Mouse (Mus musculus) layer of hippocampus, postnatal 14 days (tissue): ENCODE measurements at regions not wholly inside any gene's neighbourhood (a gene's known extent, or its start where the extent isn't known, plus 50 kb on each side); places are given as distances from the start of the nearest gene placed in this dataset.

Experiments
- DNase-seq, 2 experiments: peaks; one replicate each; pipeline ENCODE4 v3.0.0; 2021 to 2022; ENCODE audit warnings: low spot score in 2 of 2, mixed read lengths in 1 of 2

- DNase-seq, result no peak
Observed at GRCm38 (mm10) chr9:50395543-50395942, 50.8 kb upstream of the Rpl10-ps3 start.

DNA sequence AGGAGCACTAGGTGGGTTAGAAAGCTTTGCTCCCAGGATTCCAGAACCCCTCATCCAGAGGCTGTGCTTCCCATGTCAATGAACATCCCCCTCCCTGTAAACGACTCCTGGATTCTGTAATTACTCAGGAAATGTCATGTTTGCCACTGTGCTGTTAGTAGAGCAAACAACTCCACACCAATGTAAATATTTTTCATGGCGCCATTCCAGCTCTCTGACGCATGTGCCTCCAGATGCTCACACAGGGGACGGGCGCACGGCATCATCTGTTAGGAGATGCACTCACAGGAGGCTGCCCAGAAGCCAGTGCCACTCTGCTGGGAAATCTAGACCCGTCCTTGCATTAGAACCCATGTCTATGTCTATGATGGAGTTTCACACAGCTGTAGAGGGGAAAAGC, 51.3 kb upstream of the Rpl10-ps3 start:
- DNase-seq, result no peak

DNA sequence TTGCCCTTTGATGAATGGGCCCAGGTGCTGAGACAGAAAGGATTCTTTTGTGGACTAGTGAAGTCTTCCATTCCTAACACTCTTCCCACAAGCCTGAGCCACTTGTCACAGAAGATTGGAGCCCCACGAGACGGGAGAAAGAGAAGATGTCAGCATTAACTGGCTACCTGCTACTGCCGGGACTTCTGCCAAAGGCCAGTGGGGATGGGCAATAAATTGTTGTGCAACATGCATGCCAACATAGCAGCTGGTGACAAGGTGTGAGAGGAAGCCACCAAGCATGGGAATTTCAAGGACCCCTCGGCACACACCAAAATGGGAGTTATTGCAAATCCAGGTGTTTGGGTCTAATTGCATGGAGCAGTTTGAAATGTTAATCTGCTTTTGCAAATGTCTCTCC, 63.6 kb upstream of the Rpl10-ps3 start:
- no peak for DNase-seq

DNA sequence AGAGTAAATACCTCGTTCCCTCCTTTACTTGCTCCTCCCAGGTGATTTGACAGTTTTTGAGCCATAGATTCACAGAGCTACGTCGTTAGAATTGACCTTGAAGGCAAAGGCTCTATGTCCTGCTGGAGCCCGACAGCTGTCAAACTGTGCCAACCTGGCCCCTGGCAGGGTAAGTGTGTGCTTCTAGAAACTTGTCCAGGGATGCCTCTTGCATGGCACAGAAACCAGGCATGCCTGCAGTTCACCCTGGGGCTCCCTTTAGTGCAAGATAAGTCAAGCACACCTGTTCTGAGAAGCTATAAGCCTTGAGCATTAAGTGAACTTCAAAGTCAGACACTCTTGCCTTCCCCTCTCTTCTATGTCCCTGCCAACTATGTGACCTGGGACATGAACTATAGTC, 64.1 kb upstream of the Rpl10-ps3 start:
- DNase-seq, result no peak

- no peak for DNase-seq
Observed at GRCm38 (mm10) chr9:50412986-50413385, 68.2 kb upstream of the Rpl10-ps3 start.

- DNase-seq, result no peak
Observed at GRCm38 (mm10) chr9:50413514-50414335, 69.0 kb upstream of the Rpl10-ps3 start.

DNA sequence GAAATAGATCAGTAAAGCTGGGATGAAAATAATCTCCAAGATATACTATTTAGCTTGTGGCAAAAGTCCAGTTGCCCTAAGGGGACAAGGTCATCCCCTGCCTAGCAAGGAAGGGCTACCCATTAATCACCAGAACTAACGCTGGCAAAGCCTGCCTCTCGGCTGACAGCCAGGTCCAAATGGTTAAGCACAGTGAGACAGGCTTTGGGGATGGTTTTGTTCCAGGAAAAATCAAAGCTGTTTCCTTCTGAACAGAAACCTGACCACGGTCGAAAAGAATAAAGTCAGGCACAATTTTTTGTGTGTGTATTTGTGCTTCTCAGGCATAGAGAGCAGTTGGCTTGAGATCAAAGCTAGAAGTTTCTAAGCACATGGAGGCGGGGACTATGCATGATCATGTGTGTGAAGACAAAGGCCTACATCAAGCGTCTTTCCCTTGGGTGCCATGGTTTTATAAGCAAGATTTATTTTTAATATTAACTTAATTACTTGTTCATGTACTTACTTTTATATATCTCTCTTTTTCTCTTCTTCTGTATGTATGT, 70.1 kb upstream of the Rpl10-ps3 start:
- DNase-seq, result no peak

GRCm38 (mm10) chr9:50416677-50417076, 71.9 kb upstream of the Rpl10-ps3 start:
- no peak for DNase-seq

DNA sequence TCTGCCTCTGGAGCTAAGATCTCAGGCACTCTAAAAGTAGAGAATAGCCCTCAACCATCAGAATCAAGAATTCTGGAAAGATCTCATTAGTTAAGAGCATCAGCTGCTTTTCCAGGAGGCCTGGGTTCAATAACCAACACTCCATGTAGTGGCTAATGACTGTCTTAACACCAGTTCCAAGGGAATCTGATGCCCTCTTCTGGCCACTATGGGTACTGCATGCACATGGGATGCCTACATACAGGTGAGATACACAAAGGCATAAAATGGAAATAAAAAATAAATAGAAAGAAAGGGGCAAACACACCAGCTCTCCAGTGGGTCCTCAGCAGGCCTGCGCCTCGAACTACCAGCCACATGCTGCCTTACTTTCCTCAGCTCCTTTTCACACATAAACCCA, 73.3 kb upstream of the Plet1 start:
- DNase-seq, result no peak

GRCm38 (mm10) chr9:50421572-50422285, 72.6 kb upstream of the Plet1 start:
- peak in 1 of 2 experiments; percentile 33 for DNase-seq

- DNase-seq, result no peak
Observed at GRCm38 (mm10) chr9:50425866-50426495, 68.3 kb upstream of the Plet1 start.

GRCm38 (mm10) chr9:50430147-50430546, 64.2 kb upstream of the Plet1 start:
- no peak for DNase-seq

DNA sequence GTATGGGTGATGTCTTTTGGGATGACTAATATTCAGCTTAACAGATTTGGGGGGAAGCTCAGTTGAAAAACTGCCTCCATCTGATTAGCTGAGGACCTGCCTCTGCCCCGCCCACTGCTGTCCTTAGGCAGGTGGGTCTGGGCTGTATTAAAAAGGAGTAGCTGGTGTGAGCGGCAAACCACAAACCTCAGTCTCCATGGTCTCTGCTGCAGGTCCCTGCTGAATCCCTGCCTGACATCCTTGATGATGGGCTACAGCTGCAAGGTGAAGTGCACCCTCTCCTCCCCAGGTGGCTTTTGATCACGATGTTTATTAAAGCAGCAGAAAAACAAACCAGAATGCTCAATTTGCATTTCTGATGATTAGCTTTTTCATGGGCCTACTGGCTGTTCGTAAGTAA, 60.8 kb upstream of the Plet1 start:
- no peak for DNase-seq

DNA sequence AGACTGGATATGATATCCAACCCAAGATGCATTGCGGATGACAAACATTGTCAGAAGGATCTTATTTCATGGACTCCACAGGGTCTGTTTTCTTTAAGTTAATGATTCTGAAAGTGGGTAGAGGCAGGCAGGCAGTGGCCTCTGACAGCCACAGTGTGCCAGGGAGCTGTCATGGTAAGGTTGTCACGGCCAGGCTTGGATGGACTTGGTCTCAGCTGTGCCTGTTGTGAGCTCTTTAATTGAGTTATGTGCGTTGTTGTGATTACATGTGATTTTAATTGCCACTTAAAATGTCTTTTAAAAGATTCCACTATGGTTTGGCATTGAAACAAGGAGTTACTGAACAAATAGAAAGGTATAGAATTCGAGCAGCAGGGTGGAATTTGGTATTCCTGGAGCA, 60.3 kb upstream of the Plet1 start:
- DNase-seq, result no peak

DNA sequence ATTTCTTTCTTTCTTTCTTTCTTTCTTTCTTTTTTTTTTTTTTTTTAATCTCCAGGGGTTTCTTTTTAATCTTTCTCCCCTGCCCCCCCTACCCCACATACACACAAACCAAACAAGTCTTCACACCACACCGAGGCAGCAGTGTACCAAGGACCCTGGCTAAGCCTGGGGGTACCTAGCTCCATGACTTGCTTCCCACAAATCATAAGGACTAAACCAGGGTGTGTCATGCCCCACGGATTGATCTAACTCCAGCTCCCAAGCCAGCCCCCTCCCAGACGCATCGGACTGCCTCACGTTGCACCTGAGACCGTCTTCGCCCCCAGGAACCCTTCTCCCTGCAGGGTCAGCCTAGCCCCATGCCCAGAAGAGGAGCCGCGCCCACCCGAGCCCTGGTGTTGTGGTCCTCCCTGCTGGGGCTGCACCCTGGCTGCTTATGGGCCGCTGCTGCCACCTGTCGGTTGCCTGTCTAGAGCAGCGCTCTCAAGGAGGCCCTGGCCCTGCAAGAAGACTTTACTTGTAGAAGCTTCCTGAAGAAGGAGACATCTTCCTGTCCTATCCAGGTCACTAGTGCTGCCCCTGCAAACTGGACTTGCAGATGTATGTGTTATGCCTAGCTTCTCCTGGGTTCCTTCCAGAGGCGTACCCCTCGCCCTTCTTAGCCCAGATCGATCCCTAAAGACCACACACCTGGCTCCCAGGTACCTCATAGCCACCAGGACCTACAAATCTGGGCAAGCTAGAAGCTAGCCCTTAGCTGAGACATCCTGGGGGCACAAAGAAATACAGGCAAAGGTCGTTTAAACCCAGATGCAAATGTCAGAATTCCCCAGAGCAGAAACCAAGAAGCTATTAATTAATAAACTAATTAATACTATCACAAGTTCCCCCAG, 56.2 kb upstream of the Plet1 start:
- peak; percentile 76 to 82 for DNase-seq

DNA sequence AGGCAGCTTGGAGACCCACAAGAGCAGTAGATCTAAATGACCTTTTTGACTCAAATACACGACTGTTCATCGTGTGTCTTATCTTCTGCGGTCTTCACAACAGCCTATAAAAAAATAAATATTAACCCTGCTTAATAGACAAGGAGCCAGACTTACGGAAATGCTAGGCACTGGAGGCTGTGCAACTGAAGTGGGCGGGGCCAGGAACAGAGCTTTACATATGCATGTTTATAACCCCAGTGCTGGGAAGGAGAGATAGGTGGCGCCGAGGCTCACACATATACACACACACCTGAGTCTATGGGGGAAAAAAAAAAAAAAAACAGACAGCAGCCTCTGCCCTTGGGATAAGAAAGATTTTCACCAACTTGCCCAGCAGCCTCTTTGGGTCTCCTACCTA, 55.6 kb upstream of the Plet1 start:
- DNase-seq, result no peak

GRCm38 (mm10) chr9:50440222-50440621, 54.1 kb upstream of the Plet1 start:
- DNase-seq, result no peak

- peak; percentile 32 to 52 for DNase-seq
Observed at GRCm38 (mm10) chr9:50440689-50441088, 53.6 kb upstream of the Plet1 start.

DNA sequence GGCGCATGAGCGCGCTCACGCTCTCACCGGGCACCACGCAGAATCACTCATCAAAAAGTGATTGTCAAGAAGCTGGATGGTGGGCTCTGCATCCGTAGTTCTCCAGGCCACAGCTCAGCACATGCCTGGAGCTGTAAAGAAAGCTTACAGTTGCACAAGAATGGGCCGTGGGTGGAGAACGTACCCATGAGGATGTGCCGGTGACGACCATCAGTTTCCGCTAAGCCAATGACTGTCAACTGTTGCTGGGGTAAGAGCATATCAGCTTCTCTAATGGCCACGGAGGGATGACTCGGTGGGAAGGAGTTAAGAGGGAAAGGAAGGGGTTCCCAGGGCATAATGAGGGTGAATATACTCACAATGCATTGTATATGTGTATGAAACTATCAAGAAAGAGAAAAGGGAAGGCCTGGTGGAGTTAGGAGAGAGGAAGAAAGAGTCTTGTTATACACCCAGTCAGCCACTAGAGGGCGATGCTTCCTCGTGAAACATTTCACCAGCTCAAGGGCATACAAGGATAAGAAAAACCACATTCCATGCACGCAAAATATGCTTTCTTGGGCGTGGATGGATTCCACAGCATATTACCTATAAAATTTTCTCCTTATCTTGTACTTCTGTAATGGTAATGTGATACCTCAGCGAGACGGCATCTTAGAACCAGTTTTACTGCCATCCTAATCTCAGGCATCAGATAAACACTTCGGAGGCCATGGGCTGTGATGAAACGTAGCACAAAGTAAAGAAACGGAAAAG, 50.4 kb upstream of the Plet1 start:
- DNase-seq, result peak; percentile 72 to 82
